In genomic region chr4:152615155-152615554, GRCm38 (mm10) we compare ENCODE assay signal across 13 mouse cellular contexts.
"Had no signal": no experiment of that assay in that cellular context is flagged by ENCODE, and none has a peak within 500 bp of the region (broad histone marks: within the 10 kb centered on the region; RNA-seq: fewer than 3 reads in every experiment).

No protein-coding gene starts in this region.

- H3K36me3 ChIP-seq: intestine, embryonic 15.5 days; limb, embryonic 13.5 days; midbrain, embryonic 12.5 days; neural tube, embryonic 13.5 days had no signal

- H3K4me2 ChIP-seq: intestine, embryonic 15.5 days; limb, embryonic 13.5 days; midbrain, embryonic 12.5 days; neural tube, embryonic 13.5 days had no signal

- H3K27me3 ChIP-seq: intestine, embryonic 15.5 days; limb, embryonic 13.5 days; midbrain, embryonic 12.5 days; neural tube, embryonic 13.5 days had no signal

- H3K4me1 ChIP-seq: intestine, embryonic 15.5 days; limb, embryonic 13.5 days; midbrain, embryonic 12.5 days had no signal

- ATAC-seq: intestine, embryonic 15.5 days; midbrain, embryonic 16.5 days had no signal

- DNase-seq: kidney, adult 18-20 months; kidney, postnatal 10 days; kidney, postnatal 4 days; lung, adult 18-20 months; spleen, adult 18-20 months; thymus, adult 18-20 months; thymus, postnatal 14 days had no signal

- H3K27ac ChIP-seq: intestine, embryonic 15.5 days; limb, embryonic 13.5 days; liver, embryonic 14.5 days; midbrain, embryonic 12.5 days; neural tube, embryonic 13.5 days had no signal

- H3K4me3 ChIP-seq: intestine, embryonic 15.5 days; limb, embryonic 13.5 days; midbrain, embryonic 12.5 days; neural tube, embryonic 13.5 days had no signal

- H3K9me3 ChIP-seq: intestine, embryonic 15.5 days; limb, embryonic 13.5 days; neural tube, embryonic 13.5 days had no signal

- H3K9ac ChIP-seq: intestine, embryonic 15.5 days; limb, embryonic 13.5 days; liver, embryonic 14.5 days; midbrain, embryonic 12.5 days; neural tube, embryonic 13.5 days had no signal
